Mouse (Mus musculus): ENCODE data around the gene Ryr3.

DNA sequence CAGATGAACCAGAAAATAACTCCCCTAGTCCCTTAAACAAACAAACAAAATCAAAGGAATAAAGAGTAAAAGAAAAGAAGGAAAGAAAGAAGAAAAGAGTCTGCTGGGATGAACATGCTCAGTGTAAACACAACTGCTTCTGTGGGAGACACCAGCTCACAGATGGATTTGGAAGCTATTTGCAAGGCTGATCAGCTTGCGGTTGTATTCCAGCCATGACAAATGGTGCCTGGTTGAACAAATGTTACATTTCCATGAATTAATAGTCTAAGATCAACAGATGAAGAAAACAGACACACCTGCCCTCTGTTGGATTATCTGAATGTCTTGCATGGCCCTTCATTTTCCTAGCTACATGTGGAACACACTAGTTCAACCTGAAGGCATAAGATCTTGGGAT lies 468.4 kb downstream of the Ryr3 start:
- TF ChIP-seq POLR2A (IDR thresholded peaks at IDR 0.05; ENCODE audit: low read depth, low read length) (no peak), CTCF (IDR thresholded peaks at IDR 0.05; ENCODE audit: borderline replicate concordance, insufficient read depth, low read length) (no peak)
